Mouse (Mus musculus): ENCODE results near the gene Tshz2. TPM values are rescaled to one million over a fixed set of nuclear protein-coding genes. Genes with fewer than 3 reads are reported as not detected.
A peak's percentile ranks its signal among the peaks of the same experiment; 100 is the strongest.
"Not testable (repeated sequence)": the region's sequence is repeated elsewhere in the genome, so short reads cannot be mapped to it uniquely, and the experiment has no call there.

The Tshz2 gene
- polyA plus RNA-seq, 3 experiments from 2014 or later = 0.15 to 0.53 (median 0.35) TPM

GRCm38 (mm10) chr2:169758120-169758519 lies 125.3 kb downstream of the Tshz2 start:
- no peak for ATAC-seq

GRCm38 (mm10) chr2:169760117-169760516 lies 127.3 kb downstream of the Tshz2 start:
- ATAC-seq = no peak

GRCm38 (mm10) chr2:169761726-169762125 lies 128.9 kb downstream of the Tshz2 start:
- ATAC-seq = no peak

GRCm38 (mm10) chr2:169762301-169762700 lies 129.5 kb downstream of the Tshz2 start:
- ATAC-seq = no peak

DNA sequence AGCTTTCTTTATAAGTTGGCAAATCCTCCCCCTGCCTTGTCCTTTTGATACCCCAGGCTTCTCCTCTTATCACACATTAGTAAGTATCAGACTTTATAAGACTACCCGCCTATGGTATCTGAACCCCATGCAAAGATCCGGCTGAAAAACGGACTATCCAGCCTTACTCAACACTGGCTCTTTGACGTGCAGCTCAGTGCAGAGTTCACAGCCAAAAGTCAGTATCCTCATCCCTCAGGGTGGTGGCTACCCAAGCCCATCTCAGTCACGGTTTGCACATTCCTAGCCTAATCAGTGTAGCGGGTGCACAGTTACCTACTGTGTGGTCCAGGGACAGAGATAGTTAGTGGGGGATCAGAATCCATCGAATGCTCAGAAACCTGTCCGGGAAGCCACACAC lies 130.9 kb downstream of the Tshz2 start:
- ATAC-seq = no peak

DNA sequence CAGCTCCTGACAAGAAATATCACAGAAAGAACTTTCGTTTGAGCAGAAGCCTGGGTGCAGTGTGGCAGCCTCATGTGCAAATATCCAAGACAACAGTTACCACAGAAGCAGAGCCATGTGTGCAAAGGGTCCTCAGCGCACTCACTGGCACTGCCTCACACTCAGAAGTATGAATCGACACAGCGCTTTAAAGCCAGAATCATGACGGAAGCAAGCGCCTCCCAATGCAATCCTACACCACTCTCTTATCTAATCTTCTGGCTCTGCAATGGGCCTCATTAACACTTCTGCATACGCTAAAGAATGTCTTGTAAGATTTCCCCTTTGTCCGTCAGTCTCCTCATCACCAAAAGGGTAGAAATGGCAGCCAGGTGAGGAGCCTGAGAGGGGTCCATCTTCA lies 133.4 kb downstream of the Tshz2 start:
- no peak for ATAC-seq

DNA sequence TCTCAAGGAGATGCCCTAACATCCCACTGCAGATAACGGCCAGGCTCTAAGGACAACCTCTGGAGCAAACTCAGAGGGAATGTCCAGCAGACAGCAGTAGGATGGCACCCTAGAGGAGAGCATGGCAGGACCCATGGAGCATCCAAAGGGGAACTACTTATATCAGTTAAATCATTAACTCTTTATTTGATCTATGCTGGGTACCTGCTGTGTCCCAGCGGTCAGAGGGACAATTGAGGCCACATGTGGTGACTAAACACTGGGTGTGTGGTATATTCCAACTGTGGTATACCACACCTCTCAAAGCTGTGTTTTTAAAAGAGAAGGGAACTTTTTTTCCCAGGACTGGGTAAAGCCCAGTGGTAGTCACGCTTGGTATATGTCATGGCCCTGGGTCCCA lies 134.5 kb downstream of the Tshz2 start:
- ATAC-seq = no peak

DNA sequence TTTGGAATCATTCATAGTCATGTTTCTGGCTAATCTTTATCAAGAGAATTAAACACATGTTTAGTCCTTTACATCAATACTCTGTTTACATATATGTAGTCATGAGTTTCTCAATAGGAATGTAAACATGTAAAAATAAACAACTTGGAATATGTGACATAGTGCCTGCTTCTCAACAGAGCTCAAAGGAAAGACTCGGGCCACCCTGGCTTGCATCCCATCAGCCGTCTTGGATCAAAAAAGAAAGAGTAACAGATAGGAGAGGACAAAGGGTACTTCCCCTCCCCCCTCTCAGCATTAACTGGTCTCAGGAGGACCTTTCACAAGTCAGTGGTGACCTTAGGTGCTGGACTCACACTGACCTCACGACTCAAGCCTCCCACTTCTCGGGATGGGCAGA lies 142.3 kb downstream of the Tshz2 start:
- ATAC-seq = no peak

GRCm38 (mm10) chr2:169777242-169777641 lies 144.4 kb downstream of the Tshz2 start:
- no peak for ATAC-seq

DNA sequence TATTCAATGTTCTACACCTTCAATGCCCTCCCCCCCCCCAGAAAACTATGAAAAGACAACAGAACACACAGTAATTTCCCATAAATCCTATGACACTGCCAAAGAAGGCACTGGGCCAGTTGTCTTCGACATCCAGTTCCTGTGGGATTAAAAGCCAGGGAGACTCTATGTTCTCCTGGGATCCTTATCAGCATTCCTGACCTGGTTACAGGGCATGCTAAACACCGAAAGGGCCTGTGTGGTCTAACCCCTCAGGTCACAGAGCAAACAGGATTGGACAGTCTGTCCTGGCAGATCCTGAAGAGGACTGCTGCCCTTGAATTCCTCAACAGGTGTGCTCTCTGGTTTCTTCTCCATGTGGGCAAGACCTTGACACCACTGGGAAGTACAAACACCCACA lies 145.0 kb downstream of the Tshz2 start:
- ATAC-seq = no peak

- peak; percentile 57 for ATAC-seq
Measured at GRCm38 (mm10) chr2:169778740-169779345, 146.0 kb downstream of the Tshz2 start.

DNA sequence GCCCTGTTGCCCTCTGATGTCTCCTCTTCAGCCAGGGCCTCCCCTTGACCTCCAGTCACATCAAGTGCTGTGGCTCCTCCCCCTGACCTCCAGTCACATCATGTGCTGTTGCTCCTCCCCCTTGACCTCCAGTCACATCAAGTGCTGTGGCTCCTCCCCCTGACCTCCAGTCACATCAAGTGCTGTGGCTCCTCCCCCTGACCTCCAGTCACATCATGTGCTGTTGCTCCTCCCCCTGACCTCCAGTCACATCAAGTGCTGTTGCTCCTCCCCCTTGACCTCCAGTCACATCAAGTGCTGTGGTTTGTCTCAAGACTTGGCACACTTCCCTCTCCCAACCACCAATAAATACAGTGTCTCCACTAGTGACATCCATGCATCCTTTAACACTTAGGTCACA lies 148.9 kb downstream of the Tshz2 start:
- not testable (repeated sequence) for ATAC-seq

GRCm38 (mm10) chr2:169782874-169783680 lies 150.3 kb downstream of the Tshz2 start:
- no peak for ATAC-seq

GRCm38 (mm10) chr2:169783681-169784033 lies 150.8 kb downstream of the Tshz2 start:
- no peak for ATAC-seq

DNA sequence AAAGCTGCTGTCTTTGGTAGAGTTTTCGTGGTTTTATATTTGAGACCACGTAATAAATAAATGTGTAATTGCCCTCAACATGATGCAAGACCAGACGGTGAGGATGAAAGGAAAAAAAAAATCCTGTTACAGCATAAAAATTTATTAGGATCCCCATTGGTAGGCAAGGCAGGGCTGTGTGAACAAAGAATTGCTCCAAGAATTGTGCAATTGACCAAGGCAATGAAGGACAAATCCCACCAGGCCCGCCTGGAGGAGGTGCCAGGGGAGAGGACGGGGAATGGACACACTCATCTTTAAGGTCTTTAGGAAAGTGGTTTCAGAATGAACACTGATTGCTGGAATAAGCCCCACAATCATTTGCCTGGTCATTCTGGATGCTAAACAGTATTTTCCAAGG lies 154.6 kb downstream of the Tshz2 start:
- no peak for ATAC-seq

GRCm38 (mm10) chr2:169787906-169788305 lies 155.1 kb downstream of the Tshz2 start:
- no peak for ATAC-seq

DNA sequence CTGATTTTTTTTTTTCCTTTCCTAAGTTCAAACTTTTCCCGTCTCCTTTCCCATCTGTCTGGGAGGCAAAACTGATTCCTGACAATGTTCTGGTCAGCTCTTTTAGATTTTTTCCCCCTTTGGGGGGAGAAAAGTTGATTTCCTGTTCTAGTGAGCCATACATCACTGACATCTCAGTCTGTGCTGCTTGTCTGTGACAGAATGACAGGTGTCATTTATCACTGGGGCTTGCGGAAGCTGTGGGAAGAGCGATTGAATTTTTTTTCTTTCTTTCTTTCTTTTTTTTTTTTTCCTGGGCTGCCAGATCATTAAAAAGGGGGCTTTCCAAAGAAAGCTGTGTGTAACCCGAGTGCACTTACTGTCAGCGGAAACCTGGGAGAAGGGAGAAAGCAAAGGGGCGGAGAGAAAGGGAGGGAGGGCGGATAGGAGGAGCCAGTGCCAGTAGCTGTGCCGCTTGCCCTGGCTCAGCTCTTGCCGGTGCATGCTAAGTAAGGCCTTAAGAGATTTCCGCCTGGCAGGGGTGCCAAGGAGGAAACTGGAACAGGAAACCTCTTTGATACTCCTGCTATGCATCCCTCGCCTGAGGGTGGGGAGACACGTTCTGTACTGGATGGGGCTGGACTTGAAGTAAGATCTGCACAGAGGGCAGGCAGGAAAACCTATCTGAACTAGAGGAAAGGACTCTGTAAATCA lies 157.8 kb downstream of the Tshz2 start:
- ATAC-seq = peak; percentile 67

DNA sequence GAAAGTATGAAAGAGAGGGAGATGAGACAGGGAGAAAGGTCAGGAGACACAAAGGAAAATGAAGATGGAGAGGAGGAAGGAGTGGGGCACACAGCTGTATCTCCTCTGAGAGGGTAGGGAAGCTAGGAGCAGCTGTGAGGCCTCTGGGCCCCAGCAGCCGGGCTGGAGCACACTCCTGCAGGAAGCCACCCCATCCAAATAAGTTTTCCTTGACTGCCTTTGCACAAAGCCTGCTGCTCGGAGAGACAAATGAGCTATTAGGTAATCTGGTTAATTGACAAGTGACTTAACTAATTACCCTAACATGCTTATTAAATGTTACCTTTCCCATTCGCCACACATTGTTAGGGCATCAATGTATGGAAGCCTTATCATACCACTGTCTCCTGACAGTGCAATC lies 159.9 kb downstream of the Tshz2 start:
- ATAC-seq = no peak

DNA sequence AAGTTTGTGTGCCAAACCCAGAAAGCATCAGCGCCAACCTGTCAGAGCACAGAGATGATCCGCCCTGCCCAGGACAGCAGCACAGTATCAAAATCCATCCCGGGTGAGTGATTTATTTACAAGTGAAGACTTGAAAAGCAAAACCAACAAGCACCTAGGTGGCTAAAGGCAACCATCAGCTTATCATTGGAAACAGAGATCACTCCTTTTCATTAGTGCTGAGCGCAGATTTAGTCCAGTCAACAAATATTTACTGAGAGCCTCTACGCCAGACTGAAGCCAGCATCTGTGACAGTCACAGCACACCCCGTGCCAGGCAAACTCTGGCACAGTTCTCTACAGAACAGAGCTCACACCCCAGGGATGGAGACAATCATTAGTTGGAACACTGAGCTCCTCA lies 169.4 kb downstream of the Tshz2 start:
- no peak for ATAC-seq

DNA sequence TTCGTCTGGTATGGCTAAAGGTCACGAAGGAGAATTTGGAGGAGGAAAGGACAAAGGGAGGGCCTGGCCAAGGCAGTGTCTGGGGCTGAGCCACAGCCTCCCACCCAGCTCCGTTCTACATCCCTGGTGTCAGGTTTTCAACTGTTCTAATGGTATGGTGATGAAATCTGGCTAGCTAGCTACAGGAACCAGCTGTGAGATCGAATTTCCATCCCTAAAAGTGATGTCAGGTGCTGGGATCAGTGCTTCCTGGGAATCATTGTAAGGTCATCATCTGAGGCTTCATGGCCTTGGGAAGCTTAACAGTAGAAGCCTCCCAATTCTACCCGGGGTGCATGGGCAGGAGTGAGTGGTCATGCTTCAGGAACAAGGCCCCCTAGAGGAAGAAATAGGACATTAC lies 171.6 kb downstream of the Tshz2 start:
- no peak for ATAC-seq

DNA sequence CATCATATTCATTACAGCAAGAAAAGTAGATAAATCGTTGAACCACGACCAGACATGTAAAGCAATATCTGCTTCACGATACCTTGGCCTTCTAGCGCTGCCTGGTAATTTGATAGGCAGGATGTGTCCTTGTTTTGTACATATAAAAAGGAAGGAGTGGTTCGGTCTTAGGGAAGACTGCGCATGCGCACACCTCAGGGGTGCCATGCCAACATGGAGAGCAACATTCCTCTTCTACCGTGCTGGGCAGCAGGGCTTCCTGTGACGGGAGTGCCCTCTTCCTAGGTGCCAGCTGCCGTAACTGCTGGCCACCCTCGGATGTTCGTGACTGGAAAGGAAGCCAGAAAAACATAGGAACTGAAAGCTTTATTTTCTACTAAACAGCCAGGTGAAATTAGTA lies 172.7 kb downstream of the Tshz2 start:
- ATAC-seq = no peak

GRCm38 (mm10) chr2:169811589-169811988 lies 178.8 kb downstream of the Tshz2 start:
- ATAC-seq = no peak

GRCm38 (mm10) chr2:169812055-169812454 lies 179.2 kb downstream of the Tshz2 start:
- no peak for ATAC-seq

DNA sequence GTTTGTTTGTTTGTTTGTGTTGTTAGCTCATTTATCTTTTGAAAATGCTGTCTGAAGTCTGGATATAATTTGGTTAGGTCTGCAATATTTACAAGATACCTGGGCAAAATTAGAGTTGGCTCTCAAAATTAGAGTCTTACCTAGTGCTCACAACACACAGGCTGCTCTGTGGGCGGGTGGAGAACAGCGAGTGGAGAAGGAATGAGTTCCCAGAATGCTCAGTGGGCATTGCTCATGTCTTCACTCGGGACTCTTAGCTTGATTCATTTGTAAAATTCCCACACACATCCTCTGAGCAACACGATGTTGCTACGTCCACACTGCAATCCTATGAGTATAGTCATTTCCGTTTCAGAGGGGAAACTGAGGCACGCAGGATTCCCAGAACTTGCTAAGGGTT lies 180.1 kb downstream of the Tshz2 start:
- no peak for ATAC-seq
